Mouse (Mus musculus) MEL (cell line): ENCODE results near the gene Gprin3.

ENCODE experiments used
- CHD1 ChIP-seq: IDR thresholded peaks from 2 replicates; pipeline ENCODE4 v1.6.1; 2012; ENCODE audit warnings: low read depth, mild to moderate bottlenecking, inconsistent platforms, low read length, improper control_type of control experiment
- CTCF ChIP-seq, 3 experiments: IDR thresholded peaks in 2 of 3; conservative IDR thresholded peaks in 1 of 3; 2 replicates each; pipeline ENCODE4 v1.5.1; 2011 to 2012; ENCODE audit warnings: low read length in 3 of 3, low read depth in 2 of 3, mild to moderate bottlenecking in 2 of 3, improper control_type of control experiment in 1 of 3, inconsistent platforms in 1 of 3, mixed read lengths in 1 of 3, moderate library complexity in 1 of 3; ENCODE audit not compliant: control insufficient read depth in 1 of 3, insufficient read depth in 1 of 3, poor library complexity in 1 of 3, severe bottlenecking in 1 of 3
- E2F4 ChIP-seq: IDR thresholded peaks from 2 replicates; pipeline ENCODE4 v1.6.1; 2011; ENCODE audit warnings: low read depth, low read length, improper control_type of control experiment, borderline replicate concordance
- EP300 ChIP-seq, 2 experiments: IDR thresholded peaks; 2 replicates each; pipeline ENCODE4 v1.6.1; 2011; ENCODE audit warnings: improper control_type of control experiment in 2 of 2, low read length in 2 of 2, low read depth in 1 of 2, mild to moderate bottlenecking in 1 of 2
- GATA1 ChIP-seq: IDR thresholded peaks from 2 replicates; pipeline ENCODE4 v1.6.1; 2011; ENCODE audit warnings: low read depth, low read length, improper control_type of control experiment
- JUND ChIP-seq: IDR thresholded peaks from 2 replicates; pipeline ENCODE4 v1.6.1; 2011; ENCODE audit warnings: low read depth, mild to moderate bottlenecking, improper control_type of control experiment, low read length
- MAFK ChIP-seq: IDR thresholded peaks from 2 replicates; pipeline ENCODE4 v1.6.1; 2011; ENCODE audit warnings: low read depth, mild to moderate bottlenecking, low read length, improper control_type of control experiment, borderline replicate concordance
- MAX ChIP-seq: IDR thresholded peaks from 2 replicates; pipeline ENCODE4 v1.6.1; 2011; ENCODE audit warnings: low read length, improper control_type of control experiment
- MYB ChIP-seq: IDR thresholded peaks from 2 replicates; pipeline ENCODE4 v1.6.1; 2011; ENCODE audit warnings: mild to moderate bottlenecking, low read depth, low read length, improper control_type of control experiment
- NRF1 ChIP-seq: IDR thresholded peaks from 2 replicates; pipeline ENCODE4 v1.6.1; 2014; ENCODE audit warnings: low read depth, mild to moderate bottlenecking, inconsistent platforms, low read length, improper control_type of control experiment, moderate library complexity; ENCODE audit not compliant: poor library complexity, insufficient read depth, severe bottlenecking
- POLR2A ChIP-seq, 2 experiments: IDR thresholded peaks; 2 replicates each; pipeline ENCODE4 v1.6.1; 2011 to 2012; ENCODE audit warnings: low read length in 2 of 2, mild to moderate bottlenecking in 2 of 2, control low read depth in 1 of 2, improper control_type of control experiment in 1 of 2, low read depth in 1 of 2, moderate library complexity in 1 of 2; ENCODE audit not compliant: control insufficient read depth in 1 of 2, insufficient read depth in 1 of 2, poor library complexity in 1 of 2
- POLR2AphosphoS5 ChIP-seq: IDR thresholded peaks from 2 replicates; pipeline ENCODE4 v1.6.1; 2012; ENCODE audit warnings: low read depth, borderline replicate concordance, mild to moderate bottlenecking, inconsistent platforms, low read length, moderate library complexity, mixed read lengths
- TCF12 ChIP-seq: IDR thresholded peaks from 2 replicates; pipeline ENCODE4 v1.6.1; 2014; ENCODE audit warnings: low read depth, mild to moderate bottlenecking, inconsistent platforms, low read length, improper control_type of control experiment, moderate library complexity

GRCm38 (mm10) chr6:59407482-59407997 lies 18.6 kb downstream of the Gprin3 start:
- no peak for TF ChIP-seq CTCF (IDR thresholded peaks at IDR 0.05 in 2 of 3, conservative IDR thresholded peaks at IDR 0.05 in 1 of 3; ENCODE audit: control insufficient read depth in 1 of 3, insufficient read depth in 1 of 3, low read depth in 2 of 3, low read length in 3 of 3, poor library complexity in 1 of 3, severe bottlenecking in 1 of 3)
- TF ChIP-seq EP300 (IDR thresholded peaks at IDR 0.05; ENCODE audit: low read depth in 1 of 2, low read length in 2 of 2) = no peak
- no peak for TF ChIP-seq JUND
- TF ChIP-seq MYB = no peak
- TF ChIP-seq GATA1 = no peak
- no peak for TF ChIP-seq TCF12
- no peak for TF ChIP-seq MAFK
- no peak for TF ChIP-seq CHD1
- no peak for TF ChIP-seq NRF1
- no peak for TF ChIP-seq MAX
- no peak for TF ChIP-seq POLR2A (IDR thresholded peaks at IDR 0.05; ENCODE audit: control insufficient read depth in 1 of 2, insufficient read depth in 1 of 2, low read depth in 1 of 2, low read length in 2 of 2, poor library complexity in 1 of 2)
- TF ChIP-seq E2F4 = no peak
- TF ChIP-seq POLR2AphosphoS5 = no peak
